Mouse (Mus musculus) right cerebral cortex, postnatal 14 days (tissue): ENCODE measurements at regions not wholly inside any gene's neighbourhood (a gene's known extent, or its start where the extent isn't known, plus 50 kb on each side); places are given as distances from the start of the nearest gene placed in this dataset.

Experiments used
- DNase-seq: peaks from one replicate; pipeline ENCODE4 v3.0.0; 2022

GRCm38 (mm10) chr3:143939068-143939709, 265.8 kb downstream of the Lmo4 start:
- DNase-seq = no peak

GRCm38 (mm10) chr3:143925322-143925721, 279.7 kb downstream of the Lmo4 start:
- DNase-seq = no peak

GRCm38 (mm10) chr3:143919744-143920143, 285.3 kb downstream of the Lmo4 start:
- DNase-seq = no peak

GRCm38 (mm10) chr3:143914341-143915217, 290.4 kb downstream of the Lmo4 start:
- no peak for DNase-seq

GRCm38 (mm10) chr3:143913044-143913574, 291.9 kb downstream of the Lmo4 start:
- DNase-seq = no peak

GRCm38 (mm10) chr3:143912433-143912832, 292.6 kb downstream of the Lmo4 start:
- DNase-seq = no peak

GRCm38 (mm10) chr3:143909341-143909740, 295.7 kb downstream of the Lmo4 start:
- no peak for DNase-seq

GRCm38 (mm10) chr3:143903421-143903820, 301.6 kb downstream of the Lmo4 start:
- no peak for DNase-seq

- DNase-seq = no peak
These were observed 324.2 kb downstream of the Lmo4 start for GRCm38 (mm10) chr3:143880813-143881212.

- DNase-seq = no peak
These were observed 331.1 kb downstream of the Lmo4 start for GRCm38 (mm10) chr3:143873876-143874275.

GRCm38 (mm10) chr3:143866521-143866920, 338.5 kb downstream of the Lmo4 start:
- no peak for DNase-seq

GRCm38 (mm10) chr3:143865626-143866025, 339.4 kb downstream of the Lmo4 start:
- no peak for DNase-seq

- DNase-seq = no peak
These were observed 340.5 kb downstream of the Lmo4 start for GRCm38 (mm10) chr3:143864490-143864889.

- DNase-seq = no peak
These were observed 342.5 kb downstream of the Lmo4 start for GRCm38 (mm10) chr3:143862531-143862930.

GRCm38 (mm10) chr3:143861866-143862265, 343.2 kb downstream of the Lmo4 start:
- no peak for DNase-seq

- no peak for DNase-seq
These were observed 369.3 kb downstream of the Lmo4 start for GRCm38 (mm10) chr3:143835611-143836240.

- no peak for DNase-seq
These were observed 370.3 kb downstream of the Lmo4 start for GRCm38 (mm10) chr3:143834725-143835124.

GRCm38 (mm10) chr3:143823395-143823777, 381.6 kb downstream of the Lmo4 start:
- no peak for DNase-seq

- DNase-seq = no peak
These were observed 382.2 kb downstream of the Lmo4 start for GRCm38 (mm10) chr3:143822564-143823394.

GRCm38 (mm10) chr3:143807544-143807943, 397.5 kb downstream of the Lmo4 start:
- DNase-seq = no peak

GRCm38 (mm10) chr3:143806940-143807339, 398.1 kb downstream of the Lmo4 start:
- DNase-seq = no peak

GRCm38 (mm10) chr3:143797850-143798249, 407.2 kb downstream of the Lmo4 start:
- DNase-seq = no peak

GRCm38 (mm10) chr3:143790905-143791304, 414.1 kb downstream of the Lmo4 start:
- DNase-seq = no peak
